Mouse (Mus musculus) kidney, postnatal 4 days (tissue): Measurements from ENCODE around the gene Pigb.
"Not testable (repeated sequence)": the region's sequence is repeated elsewhere in the genome, so short reads cannot be mapped to it uniquely, and the experiment has no call there.

ENCODE experiments used
- DNase-seq, 2 experiments: peaks; one replicate each; pipeline ENCODE4 v3.0.0; 2021; ENCODE audit warnings: mixed read lengths in 2 of 2

Pigb gene

GRCm38 (mm10) chr9:73040080-73040479 lies at the start of gene Pigb:
Gene Pigb (minus strand): TSS chr9:73040378.
- DNase-seq = no peak

DNA sequence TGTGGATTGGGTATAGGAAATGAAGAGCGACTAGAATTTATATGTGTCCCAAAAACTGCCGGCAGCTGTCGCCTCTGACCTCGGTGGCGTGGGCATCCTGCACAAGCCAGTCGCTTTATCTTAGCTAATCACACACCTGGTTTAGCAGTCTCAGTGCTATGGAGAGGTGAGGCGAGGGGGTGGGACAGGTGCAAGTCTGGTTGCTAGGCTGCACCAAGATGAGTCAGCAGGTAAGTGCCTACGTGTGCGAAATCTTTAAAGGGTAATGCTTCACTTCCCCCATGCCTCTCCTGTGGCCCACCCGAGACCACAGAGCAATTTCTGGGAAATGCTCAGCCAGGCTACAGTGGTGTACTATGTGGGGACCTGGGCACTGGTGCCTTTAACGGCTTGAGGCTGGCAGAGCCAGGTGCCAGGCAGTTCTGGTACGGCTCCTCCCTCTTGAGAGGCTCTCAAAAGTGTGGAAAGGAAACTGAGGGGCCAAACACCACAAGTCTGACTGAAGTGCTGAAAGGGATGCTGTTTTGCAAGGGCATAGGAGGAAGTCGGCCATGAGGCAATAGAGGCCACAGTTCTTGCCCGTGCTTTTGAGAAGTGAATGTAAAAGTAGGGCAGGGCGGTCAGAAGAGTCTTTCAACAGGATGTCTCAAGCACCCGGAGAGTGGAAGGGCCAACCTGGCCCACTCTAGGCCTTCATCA lies 49.2 kb upstream of the Pigb start:
- no peak for DNase-seq

- no peak for DNase-seq
Observed at GRCm38 (mm10) chr9:73087581-73087980, 47.4 kb upstream of the Pigb start.

DNA sequence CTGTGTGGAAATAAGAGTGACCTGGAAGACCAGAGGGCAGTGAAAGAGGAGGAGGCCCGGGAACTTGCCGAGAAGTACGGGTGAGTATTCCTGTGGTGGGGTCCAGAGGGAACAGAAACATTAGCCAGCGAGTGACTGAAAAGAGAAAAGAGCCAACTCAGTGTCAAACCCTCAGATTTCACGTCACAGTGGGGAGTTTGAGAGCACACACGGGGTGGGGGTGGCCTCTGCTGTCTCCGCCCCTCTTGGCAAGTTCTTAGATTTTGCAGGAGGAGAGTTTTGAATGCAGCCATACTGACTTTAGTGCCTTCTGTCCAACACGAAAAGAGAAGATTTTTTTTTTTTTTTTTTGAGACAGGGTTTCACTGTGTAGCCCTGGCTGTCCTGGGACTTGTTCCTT lies 46.9 kb upstream of the Pigb start:
- DNase-seq = peak; percentile 40 to 61

DNA sequence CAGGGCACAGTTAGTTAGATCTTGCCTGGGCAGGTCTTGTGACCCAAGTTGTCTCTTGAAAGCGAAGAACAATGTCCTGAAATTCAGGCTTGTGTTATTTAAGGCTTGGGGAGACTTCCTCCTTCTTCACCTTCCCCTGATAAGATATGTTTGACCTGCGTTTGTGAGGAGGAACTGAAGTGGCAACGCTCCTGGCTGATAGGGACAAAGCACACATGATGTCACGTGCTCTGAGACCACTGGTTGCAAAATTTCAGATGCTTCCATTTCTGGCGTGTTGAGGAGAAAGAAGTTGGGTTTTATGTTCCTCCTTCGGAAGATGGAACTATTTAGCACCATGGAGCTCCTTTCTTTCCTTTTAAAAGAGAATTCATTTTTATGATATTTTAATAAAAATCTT lies 45.7 kb upstream of the Pigb start:
- DNase-seq = no peak

GRCm38 (mm10) chr9:73083956-73084355 lies 43.8 kb upstream of the Pigb start:
- DNase-seq = no peak

- no peak for DNase-seq
Observed at GRCm38 (mm10) chr9:73082291-73083000, 42.3 kb upstream of the Pigb start.

DNA sequence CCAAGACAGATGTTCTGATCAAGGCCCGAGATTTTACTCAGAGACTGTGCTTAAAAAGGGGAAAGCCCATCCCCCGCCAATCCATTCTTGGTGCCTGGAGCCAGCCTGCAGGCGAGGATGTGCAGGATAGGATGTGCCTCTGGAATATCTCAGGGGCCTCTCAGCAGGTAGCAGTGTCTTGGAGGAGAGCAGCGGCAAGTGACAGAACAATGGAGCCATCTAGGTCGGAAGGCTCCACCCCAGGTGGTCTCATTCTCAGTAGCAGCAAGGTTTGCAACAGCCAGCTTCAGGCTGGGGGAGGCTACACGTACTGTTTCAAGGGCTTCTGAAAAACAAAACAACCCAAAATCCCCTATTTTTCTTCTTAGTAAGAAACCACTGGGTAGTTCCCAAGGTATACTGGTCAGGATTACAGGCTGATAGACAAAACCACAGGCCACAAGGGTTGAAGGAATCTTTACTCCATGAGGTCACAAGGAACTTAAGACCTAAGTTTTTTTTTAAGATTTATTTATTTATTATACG lies 39.7 kb upstream of the Pigb start:
- DNase-seq = no peak

- not testable (repeated sequence) for DNase-seq
Observed at GRCm38 (mm10) chr9:73079349-73079748, 39.2 kb upstream of the Pigb start.

DNA sequence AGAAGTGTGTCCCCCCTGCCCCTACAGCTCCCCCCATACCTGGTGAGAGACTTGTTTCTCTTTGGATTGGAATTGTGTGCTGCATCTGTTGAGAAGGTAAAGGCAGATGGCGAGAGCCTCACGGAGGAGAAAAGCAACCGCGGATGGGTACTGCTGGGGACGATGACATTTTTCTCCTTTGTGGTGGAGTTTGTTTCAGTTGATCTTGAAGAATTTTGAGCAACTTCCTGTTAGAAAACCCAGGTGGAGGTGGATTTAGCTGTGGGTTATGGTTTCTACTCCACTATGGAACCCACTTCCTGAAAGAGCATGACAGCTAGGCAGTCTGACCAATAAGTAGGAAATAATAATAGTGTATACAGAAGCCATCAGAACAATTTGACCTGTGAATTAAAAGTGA lies 33.0 kb upstream of the Pigb start:
- DNase-seq = no peak

- DNase-seq = no peak
Observed at GRCm38 (mm10) chr9:73072426-73072825, 32.2 kb upstream of the Pigb start.

DNA sequence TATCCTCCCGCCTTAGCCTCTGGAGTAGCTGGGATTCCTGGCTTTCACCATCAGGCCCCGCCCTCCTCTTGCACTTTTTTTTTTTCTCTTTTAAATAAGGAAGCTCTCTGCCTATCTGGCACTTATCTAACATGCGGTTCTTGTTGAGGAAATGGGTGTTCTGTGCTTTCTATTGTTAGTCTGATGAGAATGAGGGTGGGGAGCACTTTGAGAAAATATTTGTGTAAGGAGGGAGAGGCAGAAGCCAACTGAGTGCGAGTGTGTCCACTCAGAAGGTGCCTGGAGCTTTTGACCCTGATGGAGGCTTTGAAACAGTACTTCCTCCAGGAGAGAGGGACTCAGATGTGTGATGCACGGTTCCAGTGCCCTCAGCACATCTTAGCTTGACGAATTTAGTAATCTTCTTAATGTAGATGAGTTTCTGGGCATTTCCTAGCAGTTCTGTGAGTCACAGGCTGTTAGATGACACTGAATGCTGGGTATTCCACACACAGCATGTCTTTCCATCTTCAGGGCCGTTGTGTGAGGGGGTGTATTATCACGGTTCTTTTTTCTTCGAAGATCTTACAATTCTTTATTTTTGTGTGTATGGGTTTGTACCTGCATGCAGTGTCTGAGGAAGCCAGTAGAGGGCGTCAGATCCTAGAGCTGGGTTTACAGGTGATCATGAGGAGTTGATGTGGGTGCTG lies 30.9 kb upstream of the Pigb start:
- DNase-seq = no peak

- DNase-seq = no peak
Observed at GRCm38 (mm10) chr9:73068688-73069087, 28.5 kb upstream of the Pigb start.

DNA sequence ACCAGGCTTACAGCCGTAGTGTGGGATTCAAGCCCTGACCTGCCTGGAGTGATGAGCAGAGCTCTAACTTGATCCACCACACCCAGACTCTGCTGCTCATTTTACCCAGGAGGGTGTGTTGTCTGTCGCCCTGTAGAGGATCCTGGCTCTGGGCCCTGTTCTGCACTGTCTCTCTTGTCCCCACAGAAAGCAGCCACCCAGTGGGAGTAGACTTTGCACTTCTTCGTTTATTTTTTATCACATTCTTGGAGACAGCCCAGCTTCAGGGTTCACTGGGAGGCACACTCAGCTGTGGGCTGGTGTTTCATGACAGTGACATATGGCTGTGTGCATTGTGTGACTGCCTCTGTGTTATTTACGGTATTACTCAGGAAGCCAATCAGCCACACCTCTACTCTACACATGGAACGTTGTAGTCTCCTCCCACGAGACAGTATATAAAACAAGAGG lies 28.1 kb upstream of the Pigb start:
- peak; percentile 39 to 66 for DNase-seq

- DNase-seq = peak in 1 of 2 experiments; percentile 28
Observed at GRCm38 (mm10) chr9:73067086-73067485, 26.9 kb upstream of the Pigb start.

GRCm38 (mm10) chr9:73063621-73064290 lies 23.6 kb upstream of the Pigb start:
- DNase-seq = peak; percentile 37 to 59

- no peak for DNase-seq
Observed at GRCm38 (mm10) chr9:73059224-73059623, 19.0 kb upstream of the Pigb start.

DNA sequence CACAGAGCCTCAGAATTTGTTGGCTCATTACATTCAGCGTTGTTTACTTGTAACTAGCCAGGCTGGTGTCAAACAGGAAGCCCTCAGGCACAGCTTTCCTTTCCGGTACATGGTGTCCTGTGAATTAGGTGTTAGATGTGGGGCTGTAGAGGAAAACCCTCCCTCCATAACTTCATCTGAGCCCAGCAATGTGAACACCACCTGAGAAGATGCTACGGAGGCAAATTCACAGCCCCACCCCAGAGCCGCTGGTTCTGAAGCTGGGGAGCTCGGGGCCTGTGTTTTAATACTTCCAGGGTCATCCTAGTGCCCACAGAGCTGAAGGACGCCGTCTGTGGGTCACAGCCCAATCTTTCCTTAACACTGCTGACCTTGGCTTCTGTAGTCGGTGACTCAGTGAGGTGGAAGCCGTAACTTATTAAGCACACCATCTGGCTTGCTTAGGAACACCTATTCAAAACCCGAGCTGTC lies 15.3 kb upstream of the Pigb start:
- DNase-seq = no peak

DNA sequence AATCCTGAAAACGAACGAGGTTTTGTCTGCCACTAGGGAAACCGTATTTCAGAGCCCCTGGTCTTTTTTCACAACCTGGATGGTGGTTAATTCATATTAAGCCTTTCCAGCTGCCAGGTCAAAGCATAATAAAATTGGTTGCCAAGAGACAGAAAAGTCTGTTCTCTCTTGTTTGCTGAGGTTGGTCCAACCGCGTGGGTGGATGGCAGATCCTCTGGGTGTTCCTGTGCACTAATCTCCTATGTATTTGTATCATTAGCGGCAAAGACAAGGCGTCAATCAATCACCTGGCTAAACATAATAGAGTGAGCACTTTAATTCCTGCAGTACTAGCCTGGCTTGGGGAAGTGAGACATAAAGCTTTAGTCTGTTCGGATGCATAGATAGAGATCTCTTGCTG lies 10.4 kb upstream of the Pigb start:
- no peak for DNase-seq

GRCm38 (mm10) chr9:73049833-73050232 lies 9.7 kb upstream of the Pigb start:
- DNase-seq = no peak

DNA sequence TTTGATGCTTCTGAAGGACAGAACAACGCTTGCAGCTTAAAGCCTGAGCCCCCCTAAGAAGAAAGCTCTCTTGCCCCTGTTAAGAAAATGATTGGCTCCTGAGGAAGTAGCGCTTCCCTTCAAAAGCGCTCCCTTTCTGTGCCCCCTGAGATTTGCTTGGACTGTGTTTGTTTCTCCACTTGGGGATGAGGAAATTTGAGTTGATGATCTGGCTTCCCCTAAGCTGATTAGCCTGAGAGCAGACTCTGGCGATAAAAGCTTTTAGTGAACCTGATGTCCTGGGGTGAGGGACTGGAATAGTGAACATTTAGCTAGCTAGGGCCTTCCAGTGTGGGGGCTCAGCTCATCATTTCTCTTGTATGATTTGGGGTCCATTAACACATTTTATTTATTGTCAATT lies 8.7 kb upstream of the Pigb start:
- DNase-seq = no peak

- DNase-seq = no peak
Observed at GRCm38 (mm10) chr9:73047906-73048305, 7.7 kb upstream of the Pigb start.

DNA sequence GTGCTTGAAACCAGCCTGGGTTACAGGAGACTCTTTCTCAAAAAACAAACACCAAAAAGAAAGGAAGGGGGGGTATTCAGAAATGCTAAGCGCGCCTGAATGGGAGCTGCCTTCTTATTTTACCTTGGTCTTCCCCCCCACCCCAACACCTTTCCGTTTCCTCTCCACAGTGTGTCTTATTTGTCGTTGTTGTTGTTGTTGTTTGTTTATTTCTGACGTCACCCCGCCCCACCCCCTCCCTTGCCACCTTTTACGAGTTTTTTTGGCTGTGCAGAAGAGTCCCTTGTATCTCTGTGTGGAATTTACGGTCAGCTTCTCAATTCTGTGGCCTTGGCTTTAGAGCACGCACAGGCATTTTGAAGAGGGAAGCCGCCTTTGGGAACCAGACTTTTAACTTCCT lies 5.5 kb upstream of the Pigb start:
- no peak for DNase-seq
